Mouse (Mus musculus) lung, embryonic 14.5 days (tissue): ENCODE measurements around the gene Mrtfa. TPM values are rescaled to one million over a fixed set of nuclear protein-coding genes. Genes with fewer than 3 reads are reported as not detected.

Experiments used
- ATAC-seq: fragments of 200-750 bp; cut with Nextera tagmentation; 2 replicates; pipeline ENCODE4 v1.8.0; 2017; ENCODE audit warnings: mild to moderate bottlenecking, moderate TSS enrichment, moderate library complexity; ENCODE audit not compliant: insufficient read depth
- DNase-seq: peaks from one replicate; pipeline ENCODE4 v3.0.0-alpha.2; 2015
- H3K27ac ChIP-seq: fragments of 300-500 bp; sonication (generic); 2 replicates; pipeline ENCODE4 v1.5.1; 2014; ENCODE audit warnings: low read depth, mild to moderate bottlenecking, moderate library complexity
- H3K27me3 ChIP-seq: fragments of 300-500 bp; sonication (generic); 2 replicates; pipeline ENCODE4 v1.6.1; 2014; ENCODE audit warnings: low read length, control low read depth; ENCODE audit not compliant: insufficient read depth
- H3K36me3 ChIP-seq: fragments of 300-500 bp; sonication (generic); 2 replicates; pipeline ENCODE4 v1.6.1; 2014; ENCODE audit warnings: control low read depth; ENCODE audit not compliant: insufficient read depth
- H3K4me1 ChIP-seq: fragments of 300-500 bp; sonication (generic); 2 replicates; pipeline ENCODE4 v1.6.1; 2014; ENCODE audit warnings: antibody characterized with exemption, control low read depth; ENCODE audit not compliant: insufficient read depth
- H3K4me2 ChIP-seq: fragments of 300-500 bp; sonication (generic); 2 replicates; pipeline ENCODE4 v1.6.1; 2014; ENCODE audit warnings: mild to moderate bottlenecking
- H3K4me3 ChIP-seq: fragments of 300-500 bp; sonication (generic); 2 replicates; pipeline ENCODE4 v1.5.1; 2014; ENCODE audit warnings: low read depth, low read length
- H3K9ac ChIP-seq: fragments of 300-500 bp; sonication (generic); 2 replicates; pipeline ENCODE4 v1.6.1; 2014
- H3K9me3 ChIP-seq: fragments of 300-500 bp; sonication (generic); 2 replicates; pipeline ENCODE4 v1.6.1; 2016; ENCODE audit warnings: low read depth, low read length, control low read depth
- CTCF ChIP-seq: IDR thresholded peaks from 2 replicates; pipeline ENCODE4 v1.5.1; 2016; ENCODE audit warnings: antibody characterized with exemption, low read depth
- WGBS: fragments of 180-500 bp; shearing (Covaris S2); extraction: QIAGEN DNeasy Blood & Tissue Kit; methylation state at CpG from one replicate; pipeline ENCODE4 v1.1.7; 2014; 5-methylcytosine and 5-hydroxymethylcytosine counted together
- polyA plus RNA-seq: library from polyadenylated mRNA; unstranded; fragments of >200 nt; fragmentation: Nextera tagmentation; extraction: Ambion mirVana; gene quantifications from 2 replicates; pipeline ENCODE4 v1.2.1, GENCODE M21; 2014

The Mrtfa gene
- polyA plus RNA-seq, 1 experiment from 2014 or later: 28.9 TPM

DNA sequence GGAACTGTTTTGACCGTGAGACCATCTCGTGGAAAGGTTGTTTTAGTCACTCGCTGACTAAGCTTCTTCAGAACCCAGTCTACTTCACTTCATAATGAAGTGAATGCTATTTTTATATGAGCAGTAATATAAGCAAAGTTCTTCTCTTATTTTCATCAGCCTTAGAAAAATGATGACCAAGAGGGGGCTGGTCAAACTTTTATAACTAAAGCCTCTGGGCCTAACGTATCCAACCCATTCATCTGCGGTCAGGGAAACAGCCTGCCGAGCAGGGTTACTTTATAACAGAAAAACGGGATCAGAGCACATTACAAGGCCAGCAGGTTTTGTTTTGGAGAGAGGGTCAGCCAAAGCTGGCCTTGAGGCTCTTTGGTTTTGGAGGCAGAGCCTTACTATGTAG lies 31.3 kb downstream of the Mrtfa start:
- Histone ChIP-seq H3K36me3 (no peaks in the 10 kb centered on the region), H3K27ac (no peak overlapping the region), H3K9ac (no peak overlapping the region), H3K4me3 (no peak overlapping the region), H3K4me2 (no peak overlapping the region), H3K4me1 (peaks cover 6% of the 10 kb centered on the region), H3K9me3 (no peaks in the 10 kb centered on the region), H3K27me3 (no peaks in the 10 kb centered on the region)
- WGBS: 62% methylated on average over 7 of the region's 7 CpGs
- ATAC-seq: no peak
- DNase-seq: no peak
- TF ChIP-seq CTCF: no peak

DNA sequence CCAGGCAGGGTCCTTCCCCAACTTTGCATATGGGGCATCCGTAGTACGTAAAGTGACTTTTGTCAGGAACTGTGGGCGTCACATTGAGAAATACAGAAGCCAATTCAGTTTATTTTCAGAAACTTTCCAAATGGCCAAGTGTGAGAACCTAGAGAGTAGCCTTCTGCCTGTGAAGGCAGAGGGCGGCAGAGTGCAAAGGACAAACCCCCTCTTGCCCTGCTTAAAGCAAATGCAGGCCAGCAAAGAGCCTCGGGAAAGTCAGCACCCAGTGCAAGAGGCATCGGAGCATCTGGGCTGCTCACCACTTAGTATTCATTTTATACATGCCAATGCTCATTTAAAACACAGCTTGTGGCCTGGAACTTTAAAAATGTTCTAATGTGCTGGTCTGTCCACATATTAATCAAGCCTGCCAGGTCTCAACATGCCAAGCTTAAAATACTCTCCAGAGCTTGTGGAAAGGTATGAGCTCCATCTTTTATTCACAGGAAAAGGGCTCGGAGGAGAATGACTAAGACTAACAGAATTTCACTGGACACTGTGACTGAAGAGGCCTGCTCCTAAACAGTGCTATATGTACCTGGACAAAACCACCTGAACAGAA lies 31.9 kb downstream of the Mrtfa start:
- ATAC-seq (no peak), DNase-seq (no peak)
- H3K9me3 ChIP-seq: no peaks in the 10 kb centered on the region
- H3K4me1 ChIP-seq: peaks cover 6% of the 10 kb centered on the region
- H3K9ac ChIP-seq: no peak overlapping the region
- peak; percentile 12; the same call in 1 of the 2 replicates for TF ChIP-seq CTCF
- WGBS: 72% methylated on average over 7 of the region's 7 CpGs
- no peaks in the 10 kb centered on the region for H3K36me3 ChIP-seq
- no peak overlapping the region for H3K4me3 ChIP-seq
- no peak overlapping the region for H3K27ac ChIP-seq
- H3K27me3 ChIP-seq: no peaks in the 10 kb centered on the region
- H3K4me2 ChIP-seq: no peak overlapping the region

DNA sequence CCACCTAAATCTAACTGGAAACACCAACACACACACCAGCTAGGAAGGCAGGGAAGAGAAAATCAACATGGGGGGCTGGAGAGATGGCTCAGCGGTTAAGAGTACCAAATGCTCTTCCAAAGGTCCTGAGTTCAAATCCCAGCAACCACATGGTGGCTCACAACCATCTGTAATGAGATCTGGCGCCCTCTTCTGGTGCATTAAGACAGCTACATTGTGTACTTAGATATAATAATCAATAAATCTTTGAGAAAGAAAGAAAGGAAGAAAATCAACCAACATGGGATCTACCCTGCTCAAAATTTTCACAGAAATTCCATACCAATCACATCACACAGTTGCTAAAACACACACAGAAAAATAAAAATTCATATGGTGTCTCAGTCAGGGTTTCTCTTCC lies 34.1 kb downstream of the Mrtfa start:
- no peak overlapping the region for H3K4me3 ChIP-seq
- peaks cover 3% of the 10 kb centered on the region; the same call in 1 of the 2 replicates for H3K4me1 ChIP-seq
- no peak overlapping the region for H3K27ac ChIP-seq
- H3K9me3 ChIP-seq: no peaks in the 10 kb centered on the region
- DNase-seq (no peak), ATAC-seq (no peak)
- TF ChIP-seq CTCF: no peak
- H3K9ac ChIP-seq: no peak overlapping the region
- H3K4me2 ChIP-seq: no peak overlapping the region
- 85% methylated on average over 2 of the region's 2 CpGs for WGBS
- no peaks in the 10 kb centered on the region for H3K36me3 ChIP-seq
- no peaks in the 10 kb centered on the region for H3K27me3 ChIP-seq

DNA sequence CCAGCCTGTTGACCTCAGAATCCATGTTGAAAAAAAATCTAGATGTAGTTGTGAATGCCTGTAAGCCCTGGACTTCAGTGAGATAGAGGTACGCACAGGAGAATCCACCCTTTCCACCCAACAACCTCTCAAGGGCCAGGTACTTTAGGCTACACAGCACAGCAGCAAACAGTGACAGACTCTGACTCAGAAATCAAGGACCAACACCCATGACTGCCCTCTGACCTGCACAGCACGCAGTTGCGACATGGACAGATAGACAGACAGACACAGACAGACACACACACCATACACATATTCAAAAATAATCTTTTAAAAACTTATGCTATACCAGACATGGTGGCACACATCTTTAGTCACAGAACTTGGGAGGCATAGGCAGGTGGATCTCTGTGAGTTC lies 34.7 kb downstream of the Mrtfa start:
- H3K4me2 ChIP-seq: no peak overlapping the region
- no peak overlapping the region for H3K4me3 ChIP-seq
- H3K4me1 ChIP-seq: peaks cover 3% of the 10 kb centered on the region; the same call in 1 of the 2 replicates
- H3K36me3 ChIP-seq: no peaks in the 10 kb centered on the region
- no peaks in the 10 kb centered on the region for H3K9me3 ChIP-seq
- no peak overlapping the region for H3K27ac ChIP-seq
- H3K27me3 ChIP-seq: no peaks in the 10 kb centered on the region
- TF ChIP-seq CTCF: no peak
- ATAC-seq: no peak
- H3K9ac ChIP-seq: no peak overlapping the region
- 90% methylated on average over 3 of the region's 3 CpGs for WGBS
- DNase-seq: no peak

DNA sequence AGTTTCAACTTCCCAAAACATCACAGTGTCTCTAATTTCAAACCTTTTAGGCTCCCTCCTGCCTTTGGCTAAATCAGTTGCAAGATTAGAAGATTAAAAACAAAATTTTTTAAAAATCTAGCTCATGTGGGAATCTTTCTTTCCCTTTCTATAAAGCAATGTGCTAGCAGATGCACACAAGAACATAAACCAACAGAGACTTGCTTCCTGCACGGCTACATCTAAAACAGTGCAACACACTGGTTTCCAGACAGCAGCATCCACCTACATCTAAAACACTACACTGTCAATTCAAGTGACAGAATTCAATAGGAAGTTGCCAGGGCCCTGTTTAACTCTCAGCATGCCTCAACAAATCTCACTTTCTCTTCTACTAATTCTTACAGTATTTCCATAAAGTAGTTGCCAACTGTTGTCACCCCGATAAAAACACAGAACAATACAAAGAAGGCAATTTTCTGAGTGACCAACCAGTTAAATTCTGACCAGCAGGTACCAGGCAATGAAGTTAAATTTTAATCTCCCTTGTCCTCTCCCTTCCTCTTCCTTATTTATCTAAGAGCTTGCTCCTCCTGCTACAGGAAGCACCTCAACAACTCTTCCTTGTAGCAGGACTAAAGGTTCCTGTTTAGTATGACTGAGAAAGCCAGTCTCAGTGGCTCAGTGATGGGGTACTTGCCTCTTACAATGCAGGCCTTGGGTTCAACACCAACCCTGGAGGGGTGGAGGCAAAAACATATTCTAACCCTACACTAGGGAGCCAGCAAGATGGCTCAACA lies 35.5 kb downstream of the Mrtfa start:
- ATAC-seq (no peak), DNase-seq (no peak)
- Histone ChIP-seq H3K4me2 (no peak overlapping the region), H3K27me3 (no peaks in the 10 kb centered on the region), H3K4me1 (peaks cover 3% of the 10 kb centered on the region; the same call in 1 of the 2 replicates), H3K9ac (no peak overlapping the region), H3K4me3 (no peak overlapping the region), H3K9me3 (no peaks in the 10 kb centered on the region), H3K27ac (no peak overlapping the region), H3K36me3 (no peaks in the 10 kb centered on the region)
- no peak for TF ChIP-seq CTCF
- 61% methylated on average over 2 of the region's 2 CpGs for WGBS

DNA sequence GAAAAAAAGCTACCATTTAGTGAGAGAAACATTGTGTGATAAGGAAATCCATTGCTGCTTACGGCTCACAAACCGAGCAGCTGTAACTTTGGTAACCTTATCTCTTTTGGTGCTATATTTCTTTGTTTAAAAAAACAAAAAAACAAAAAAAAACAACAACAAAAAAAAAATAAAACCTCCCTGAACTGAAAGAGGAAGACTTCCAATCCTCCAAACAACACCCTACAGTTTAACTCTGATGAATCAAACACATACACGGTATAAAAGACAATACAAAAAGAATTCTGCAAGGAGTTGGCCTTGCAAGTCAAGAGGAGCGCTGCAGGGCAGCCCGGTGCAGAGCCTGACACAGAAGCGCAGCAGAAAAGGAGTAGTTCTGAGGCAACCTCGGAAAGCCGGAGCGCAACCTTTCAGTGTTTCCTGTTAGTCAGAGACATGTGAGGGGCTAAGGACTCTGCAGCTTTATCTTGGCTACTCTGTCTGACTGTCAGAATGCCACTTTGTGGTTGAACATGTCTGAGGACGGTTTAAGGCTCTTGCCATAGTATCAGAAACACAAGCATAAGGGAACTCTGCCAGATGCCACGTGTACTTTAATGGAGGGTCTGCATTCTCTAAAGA lies 48.5 kb downstream of the Mrtfa start:
- WGBS: 71% methylated on average over 11 of the region's 11 CpGs

DNA sequence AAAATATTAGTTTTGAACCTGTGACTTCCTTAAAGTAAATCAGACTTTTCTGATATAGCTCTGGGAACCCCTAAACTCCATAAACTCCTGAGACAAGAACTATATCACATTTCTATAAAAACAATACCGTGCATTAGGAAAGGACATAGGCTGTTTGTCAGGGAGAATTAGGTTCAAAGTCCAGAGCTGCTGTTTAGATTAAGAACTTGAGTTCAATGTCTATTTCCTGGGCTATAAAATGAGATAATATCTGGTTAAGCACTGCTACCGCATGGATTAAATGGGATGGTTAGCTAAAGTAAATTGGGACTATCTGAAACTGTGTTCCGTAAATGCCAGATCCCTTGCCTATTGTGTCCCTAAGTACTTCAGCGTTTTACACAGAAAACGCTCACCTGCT lies 50.6 kb downstream of the Mrtfa start:
- Histone ChIP-seq H3K27me3 (no peaks in the 10 kb centered on the region), H3K4me1 (no peaks in the 10 kb centered on the region), H3K36me3 (no peaks in the 10 kb centered on the region), H3K4me2 (no peak overlapping the region), H3K9me3 (no peaks in the 10 kb centered on the region), H3K27ac (no peak overlapping the region), H3K9ac (no peak overlapping the region), H3K4me3 (no peak overlapping the region)
- ATAC-seq (no peak), DNase-seq (no peak)
- TF ChIP-seq CTCF: no peak
- WGBS: 88% methylated on average over 5 of the region's 5 CpGs

More for the DNA sequence above, 48.5 kb downstream of the Mrtfa start:
- no peak for ATAC-seq
- Histone ChIP-seq H3K27ac (no peak overlapping the region), H3K27me3 (no peaks in the 10 kb centered on the region), H3K9ac (no peak overlapping the region), H3K36me3 (no peaks in the 10 kb centered on the region), H3K4me1 (no peaks in the 10 kb centered on the region), H3K4me3 (no peak overlapping the region), H3K9me3 (no peaks in the 10 kb centered on the region), H3K4me2 (no peak overlapping the region)
- no peak for TF ChIP-seq CTCF
- no peak for DNase-seq
